Mouse (Mus musculus) CD4-positive, CD25-positive, alpha-beta regulatory T cell, adult 4 months (primary cell): ENCODE data around the gene Sell. TPM values are rescaled to one million over a fixed set of nuclear protein-coding genes. Genes with fewer than 3 reads are reported as not detected.

Experiments used
- ATAC-seq: one replicate; pipeline ENCODE4 v1.8.0; 2017
- polyA plus RNA-seq, 2 experiments: library from polyadenylated mRNA; unstranded; fragments of 100-300 nt; shearing (Covaris generic); gene quantifications; one replicate each; pipeline ENCODE4 v1.2.1; 2017

The Sell gene
- polyA plus RNA-seq, 2 experiments from 2014 or later: 554 to 560 TPM

GRCm38 (mm10) chr1:164075416-164075815, 13.6 kb downstream of the Sell start:
- ATAC-seq: no peak

GRCm38 (mm10) chr1:164076441-164076840, 14.7 kb downstream of the Sell start:
- ATAC-seq: no peak

GRCm38 (mm10) chr1:164077031-164077430, 15.2 kb downstream of the Sell start:
- ATAC-seq: peak; percentile 41

GRCm38 (mm10) chr1:164078323-164078741, 16.6 kb downstream of the Sell start:
- peak; percentile 33 for ATAC-seq

- no peak for ATAC-seq
Observed at GRCm38 (mm10) chr1:164079091-164079490, 17.3 kb downstream of the Sell start.

- peak; percentile 12 for ATAC-seq
Observed at GRCm38 (mm10) chr1:164083046-164083445, 21.3 kb downstream of the Sell start.

GRCm38 (mm10) chr1:164086797-164087196, 25.0 kb downstream of the Sell start:
- ATAC-seq: no peak

DNA sequence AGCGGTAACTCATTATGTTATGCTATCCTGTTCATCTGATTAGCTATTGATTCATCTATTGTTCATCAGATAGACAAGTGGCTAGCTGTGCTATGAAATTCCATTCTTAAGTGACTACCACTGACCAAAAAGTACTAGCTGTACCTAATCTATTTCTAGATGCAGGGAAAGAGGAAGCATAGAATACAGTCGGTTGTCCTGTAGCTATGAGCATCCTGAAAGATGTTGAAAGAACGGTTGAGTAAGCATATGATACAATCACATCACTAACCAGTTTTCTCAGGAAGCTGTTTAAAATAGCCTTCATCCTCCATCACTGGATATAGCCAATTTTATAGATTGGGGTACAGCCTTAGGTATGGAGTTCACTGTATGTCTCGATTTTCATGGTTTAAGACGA, 26.1 kb downstream of the Sell start:
- no peak for ATAC-seq

- ATAC-seq: no peak
Observed at GRCm38 (mm10) chr1:164096780-164097179, 35.0 kb downstream of the Sell start.

- ATAC-seq: no peak
Observed at GRCm38 (mm10) chr1:164097911-164098310, 36.1 kb downstream of the Sell start.

- ATAC-seq: peak; percentile 34
Observed at GRCm38 (mm10) chr1:164098372-164098771, 36.6 kb downstream of the Sell start.

DNA sequence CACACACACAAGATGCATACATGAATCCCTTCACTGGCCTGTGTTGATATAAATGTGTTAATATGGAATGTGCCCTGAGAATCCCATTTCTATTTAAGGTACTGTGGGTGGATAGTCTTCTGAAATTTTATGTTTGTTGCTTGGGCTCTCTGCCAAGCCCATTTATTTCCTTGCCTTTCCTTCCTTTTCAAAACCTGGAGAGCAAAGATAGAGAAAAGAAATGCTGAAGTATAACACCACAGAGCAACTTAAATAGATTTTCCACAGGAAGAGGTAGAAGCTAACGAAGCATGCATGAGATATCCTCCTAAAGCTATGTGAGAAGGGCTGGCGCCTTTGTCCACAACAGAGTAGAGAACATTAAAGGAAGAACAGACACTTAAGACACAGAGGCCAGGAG, 48.0 kb downstream of the Sell start:
- ATAC-seq: no peak

- no peak for ATAC-seq
Observed at GRCm38 (mm10) chr1:164110591-164111329, 49.0 kb downstream of the Sell start.

- no peak for ATAC-seq
Observed at GRCm38 (mm10) chr1:164114280-164114679, 52.5 kb downstream of the Sell start.

DNA sequence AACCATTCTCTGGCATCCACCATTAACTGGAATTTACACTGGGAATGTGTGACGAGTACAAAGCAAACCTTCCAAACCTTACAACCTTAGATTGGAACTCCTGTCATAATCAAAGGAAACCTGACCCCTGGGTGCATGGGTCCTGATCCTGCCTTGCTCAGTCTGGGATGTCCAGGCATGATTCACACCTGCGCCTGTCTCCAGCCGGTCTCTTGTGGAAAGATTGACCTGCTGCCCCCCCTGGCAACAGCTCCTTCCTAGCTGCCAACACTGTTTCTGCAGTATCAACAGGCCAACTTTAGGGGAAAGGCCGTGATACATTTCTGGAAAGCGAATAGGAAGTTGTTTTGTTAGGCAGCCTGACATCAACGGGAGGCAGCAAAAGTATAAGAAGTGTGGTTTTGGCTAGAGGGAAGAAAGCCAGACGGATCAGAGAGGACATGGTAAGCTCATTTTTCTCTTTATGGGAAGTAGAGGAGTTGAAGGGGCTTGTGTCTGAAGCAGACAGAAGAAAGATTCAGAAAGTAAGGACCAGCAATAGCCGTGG, 53.2 kb downstream of the Sell start, which contains the start of gene Selp:
Selp (plus strand) TSS at position 318 of the 547 bp plus-strand sequence.
- ATAC-seq: no peak

DNA sequence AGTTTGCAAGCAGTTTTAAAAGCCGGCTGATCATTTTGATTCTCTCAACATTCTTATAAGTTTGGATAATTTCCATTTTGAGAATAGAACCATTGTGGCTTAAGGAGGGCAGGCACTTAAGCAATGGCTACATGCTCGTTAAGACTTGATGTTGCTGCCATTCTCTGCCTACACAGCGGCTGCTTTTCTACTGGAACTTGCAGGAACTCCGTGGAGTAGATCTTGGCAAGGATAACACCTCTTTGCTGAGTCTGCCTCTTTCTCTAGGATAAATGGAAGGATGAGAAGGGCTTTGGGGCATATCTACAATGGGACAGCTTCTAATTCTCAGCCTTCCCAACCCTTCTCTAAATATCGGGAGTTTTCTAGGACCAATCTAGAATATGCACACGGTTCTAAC, 53.9 kb downstream of the Sell start:
- ATAC-seq: no peak

- ATAC-seq: no peak
Observed at GRCm38 (mm10) chr1:164117869-164118268, 56.1 kb downstream of the Sell start.

DNA sequence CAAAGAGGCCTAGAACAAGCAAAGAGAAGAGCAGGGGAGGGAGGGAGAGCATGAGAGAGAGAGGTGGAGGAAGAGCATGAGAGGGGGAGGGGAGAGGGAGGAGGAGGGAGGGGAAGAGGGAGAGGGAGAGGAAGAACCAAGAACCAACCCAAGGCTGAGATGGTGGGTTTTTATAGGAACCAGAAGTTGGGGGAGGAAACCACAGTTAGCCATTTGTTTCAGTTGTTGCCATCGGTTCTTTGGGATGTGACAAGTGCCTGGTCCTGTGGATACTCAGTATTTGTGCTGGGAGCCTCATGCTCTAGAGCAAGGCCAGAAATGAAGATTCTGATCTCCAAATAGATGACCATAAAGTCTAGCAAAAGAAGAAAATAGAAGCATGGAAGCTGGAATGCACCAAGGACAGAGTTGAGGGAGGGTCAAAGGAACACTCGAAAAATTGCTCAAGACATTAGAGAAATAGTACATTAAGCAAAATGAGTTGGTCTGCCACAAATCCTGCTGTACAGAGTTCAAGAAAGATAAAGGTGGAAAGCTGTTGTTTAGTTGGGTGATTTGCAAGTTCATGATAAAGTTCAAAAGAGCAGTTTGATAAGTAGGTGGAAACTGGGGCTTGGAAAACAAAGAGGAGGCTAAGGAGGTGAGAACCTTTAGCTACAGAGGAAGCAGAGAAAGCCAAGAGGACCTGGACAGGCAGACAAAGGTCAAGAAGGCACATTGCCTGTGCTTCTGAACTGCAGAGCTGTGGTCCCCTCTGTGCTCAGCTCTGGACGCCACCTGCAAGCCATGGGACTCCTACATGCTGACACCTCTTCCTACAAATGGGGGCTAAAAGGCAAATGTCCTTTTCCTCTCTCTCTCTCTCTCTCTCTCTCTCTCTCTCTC, 58.4 kb downstream of the Sell start:
- ATAC-seq: no peak

GRCm38 (mm10) chr1:164120777-164121158, 59.0 kb downstream of the Sell start:
- no peak for ATAC-seq

GRCm38 (mm10) chr1:164123836-164124235, 62.1 kb downstream of the Sell start:
- ATAC-seq: peak; percentile 40

DNA sequence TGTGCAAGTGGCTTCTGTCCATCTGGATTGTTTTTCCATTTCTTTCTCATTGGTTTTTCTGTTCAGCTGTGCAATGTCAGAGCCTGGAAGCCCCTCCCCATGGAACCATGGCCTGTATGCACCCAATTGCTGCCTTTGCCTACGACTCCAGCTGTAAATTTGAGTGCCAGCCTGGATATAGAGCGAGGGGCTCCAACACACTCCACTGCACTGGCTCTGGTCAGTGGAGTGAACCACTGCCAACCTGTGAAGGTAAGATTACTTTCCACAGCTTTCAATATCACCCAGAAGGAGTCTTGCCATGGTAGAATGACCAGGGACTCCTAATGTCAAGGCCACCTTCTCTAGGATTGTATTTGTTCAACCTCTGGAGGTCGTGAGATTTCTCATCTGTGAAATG, 68.2 kb downstream of the Sell start:
- no peak for ATAC-seq

- no peak for ATAC-seq
Observed at GRCm38 (mm10) chr1:164132609-164133008, 70.8 kb downstream of the Sell start.
